Mouse (Mus musculus) spleen, adult 2 months (tissue): Measurements from ENCODE around the gene Cltrn.

ENCODE experiments used
- CTCF ChIP-seq: fragments of 200-500 bp; IDR thresholded peaks from 2 replicates; pipeline ENCODE4 v1.5.1; 2011; ENCODE audit warnings: mild to moderate bottlenecking, inconsistent platforms; ENCODE audit not compliant: insufficient read depth, insufficient read length, insufficient replicate concordance; ENCODE audit errors: extremely low read depth
- POLR2A ChIP-seq: fragments of 200-500 bp; IDR thresholded peaks from 2 replicates; pipeline ENCODE4 v1.6.1; 2011; ENCODE audit warnings: low read depth, low read length, inconsistent platforms

DNA sequence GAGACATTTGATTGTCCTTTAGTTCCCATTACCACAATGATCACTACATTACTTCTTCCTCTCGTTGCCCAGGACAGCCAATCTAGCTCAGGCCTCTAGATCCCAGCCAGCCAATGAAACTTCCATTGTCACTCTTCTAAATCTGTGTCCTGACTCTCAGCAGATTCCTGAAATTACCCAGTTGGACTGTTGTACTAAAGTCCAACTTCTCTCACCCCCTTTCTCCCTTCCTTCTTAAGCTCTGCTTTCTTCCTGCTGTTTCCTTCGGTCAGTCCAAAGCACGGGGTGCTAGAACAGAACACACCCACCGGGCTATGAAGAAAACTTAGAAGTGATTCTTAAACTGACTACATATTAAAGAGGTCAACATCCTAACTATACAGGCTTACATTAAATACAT lies 19.7 kb upstream of the Cltrn start:
- TF ChIP-seq CTCF: no peak
- TF ChIP-seq POLR2A: no peak
